Mouse (Mus musculus) ES-E14 (cell line): ENCODE measurements around the gene Ssna1. TPM values are rescaled to one million over a fixed set of nuclear protein-coding genes. Genes with fewer than 3 reads are reported as not detected.

ENCODE experiments used
- DNase-seq: peaks from one replicate; pipeline ENCODE4 v3.0.0-alpha.2; 2013; ENCODE audit warnings: low read depth, low spot score
- H3K27ac ChIP-seq: 2 replicates; pipeline ENCODE4 v1.5.1; 2012; ENCODE audit warnings: low read depth, mild to moderate bottlenecking, low read length, moderate library complexity, mixed read lengths; ENCODE audit not compliant: poor library complexity, insufficient read depth, severe bottlenecking
- H3K36me3 ChIP-seq: 2 replicates; pipeline ENCODE4 v1.6.1; 2012; ENCODE audit warnings: mild to moderate bottlenecking, low read length, moderate library complexity, mixed read lengths; ENCODE audit not compliant: control insufficient read depth, poor library complexity, insufficient read depth, severe bottlenecking
- H3K4me1 ChIP-seq, 2 experiments: fragments of 150-350 bp in 1 of 2; sonication (generic) in 1 of 2; 2 replicates each; pipeline ENCODE4 v1.6.1; 2012; ENCODE audit warnings: low read length in 2 of 2, mild to moderate bottlenecking in 1 of 2, mixed read lengths in 1 of 2; ENCODE audit not compliant: control insufficient read depth in 2 of 2, insufficient read depth in 2 of 2, poor library complexity in 1 of 2
- H3K4me3 ChIP-seq, 2 experiments: fragments of 150-350 bp in 1 of 2; sonication (generic) in 1 of 2; 2 replicates each; pipeline ENCODE4 v1.5.1; 2012; ENCODE audit warnings: low read length in 2 of 2, low read depth in 1 of 2, mild to moderate bottlenecking in 1 of 2, mixed read lengths in 1 of 2; ENCODE audit not compliant: insufficient read depth in 1 of 2, poor library complexity in 1 of 2, severe bottlenecking in 1 of 2
- H3K9ac ChIP-seq: 2 replicates; pipeline ENCODE4 v1.6.1; 2012; ENCODE audit warnings: low read depth, mild to moderate bottlenecking, low read length, mixed read lengths; ENCODE audit not compliant: poor library complexity, insufficient read depth, severe bottlenecking
- H3K9me3 ChIP-seq: fragments of 150-350 bp; sonication (generic); 2 replicates; pipeline ENCODE4 v1.6.1; 2012; ENCODE audit warnings: low read depth, mild to moderate bottlenecking, low read length; ENCODE audit not compliant: control insufficient read depth, insufficient read depth
- CHD2 ChIP-seq: IDR thresholded peaks from 2 replicates; pipeline ENCODE4 v1.6.1; 2014; ENCODE audit warnings: mild to moderate bottlenecking, low read depth, low read length, inconsistent platforms
- HCFC1 ChIP-seq: IDR thresholded peaks from 2 replicates; pipeline ENCODE4 v1.6.1; 2012; ENCODE audit warnings: low read length, inconsistent platforms, borderline replicate concordance; ENCODE audit not compliant: insufficient read depth
- MAFK ChIP-seq: IDR thresholded peaks from 2 replicates; pipeline ENCODE4 v1.6.1; 2014; ENCODE audit warnings: mild to moderate bottlenecking, low read depth, low read length, inconsistent platforms; ENCODE audit not compliant: insufficient read depth
- ZC3H11A ChIP-seq: IDR thresholded peaks from 2 replicates; pipeline ENCODE4 v1.6.1; 2012; ENCODE audit warnings: low read depth, mild to moderate bottlenecking, inconsistent platforms, low read length, borderline replicate concordance
- ZNF384 ChIP-seq: IDR thresholded peaks from 2 replicates; pipeline ENCODE4 v1.6.1; 2012; ENCODE audit warnings: low read depth, low read length, inconsistent platforms
- in situ Hi-C, 2 experiments: fragments of 600-800 bp; cut with MboI; formaldehyde crosslinking; loops; one replicate each; pipeline ENCODE4 v1.15.1; 2025; ENCODE audit warnings: low sequenced_read_pairs in 2 of 2, inconsistent platforms in 1 of 2; ENCODE audit not compliant: unreplicated experiment in 2 of 2
- total RNA-seq: library from RNA; depleted of rRNA; stranded (reverse); fragments of 300-350 nt; gene quantifications from 2 replicates; pipeline ENCODE4 v1.2.3, GENCODE M21; 2012

Gene Ssna1
- total RNA-seq, 1 experiment = 70.6 TPM

DNA sequence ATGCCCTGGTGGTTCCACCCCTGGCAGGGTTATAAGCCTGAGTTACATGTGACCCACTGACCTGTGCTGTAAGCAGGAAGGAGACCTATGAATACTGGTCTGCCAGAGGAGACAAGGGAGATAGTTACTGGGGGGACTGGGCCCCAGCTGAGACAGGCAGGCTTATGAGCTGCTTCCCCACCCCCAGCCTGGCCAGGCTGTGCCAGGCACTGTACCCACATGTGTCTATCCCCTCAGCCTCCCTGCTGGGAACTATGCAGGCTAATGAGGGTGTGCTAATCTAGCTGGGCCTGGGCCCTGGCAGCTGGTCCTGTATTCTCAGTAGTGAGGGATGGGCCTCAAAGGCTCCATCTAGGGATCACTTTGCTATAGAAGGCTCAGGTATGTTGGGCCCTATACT lies 5.0 kb downstream of the Ssna1 start:
- Histone ChIP-seq H3K9me3 (no peaks in the 10 kb centered on the region), H3K36me3 (peaks cover 15% of the 10 kb centered on the region), H3K4me3 (no peak overlapping the region), H3K27ac (no peak overlapping the region), H3K9ac (0 out of 2 replicates have a peak overlapping the region, but pooled peaks have one; percentile 6), H3K4me1 (peaks cover 0 to 14% of the 10 kb centered on the region in 2 experiments; a peak in 2 of 4 replicates)
- TF ChIP-seq ZNF384 = no peak
- no peak for TF ChIP-seq HCFC1
- TF ChIP-seq ZC3H11A = no peak
- no peak for TF ChIP-seq CHD2
- TF ChIP-seq MAFK = no peak
- no peak for DNase-seq
- in situ Hi-C loops = no loop called here

DNA sequence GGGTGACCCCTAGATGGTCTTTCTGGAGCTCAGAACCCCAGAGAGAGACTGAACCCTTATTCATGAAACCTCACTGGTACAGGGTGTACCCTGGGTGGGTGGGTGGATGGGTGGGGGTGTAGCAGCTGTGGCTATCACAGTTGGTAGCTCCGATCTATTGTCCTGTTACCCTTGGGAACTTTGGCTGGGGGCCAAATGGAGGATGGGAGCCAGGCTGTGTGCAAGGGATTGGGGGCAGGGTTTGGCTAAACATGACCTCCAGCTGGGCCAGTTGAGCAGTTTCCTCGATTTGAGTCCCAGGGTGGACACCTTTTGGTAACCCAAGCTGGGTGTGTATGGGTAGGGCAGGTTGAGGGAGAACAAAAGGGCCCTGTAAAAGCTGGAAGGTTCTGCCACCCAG lies 5.5 kb downstream of the Ssna1 start:
- no peak for TF ChIP-seq ZC3H11A
- no peak for TF ChIP-seq ZNF384
- TF ChIP-seq HCFC1 = no peak
- no peak for TF ChIP-seq MAFK
- no peak for TF ChIP-seq CHD2
- Histone ChIP-seq H3K27ac (no peak overlapping the region), H3K36me3 (peaks cover 15% of the 10 kb centered on the region), H3K9me3 (no peaks in the 10 kb centered on the region), H3K4me3 (no peak overlapping the region; a peak in 1 of 4 replicates), H3K4me1 (peaks cover 0 to 14% of the 10 kb centered on the region in 2 experiments; a peak in 2 of 4 replicates), H3K9ac (no peak overlapping the region)
- no peak for DNase-seq
- in situ Hi-C loops = no loop called here

GRCm38 (mm10) chr2:25265897-25266656 lies 6.2 kb downstream of the Ssna1 start:
- in situ Hi-C loops = no loop called here
- Histone ChIP-seq H3K4me3 (peak overlapping the region in 1 of 2 experiments; percentile 4; a peak in 1 of 4 replicates), H3K36me3 (peaks cover 15% of the 10 kb centered on the region), H3K9me3 (no peaks in the 10 kb centered on the region), H3K4me1 (peaks cover 0 to 12% of the 10 kb centered on the region in 2 experiments; a peak in 2 of 4 replicates), H3K9ac (0 out of 2 replicates have a peak overlapping the region, but pooled peaks have one; percentile 14), H3K27ac (no peak overlapping the region)
- no peak for TF ChIP-seq MAFK
- TF ChIP-seq CHD2 = no peak
- TF ChIP-seq ZC3H11A = no peak
- TF ChIP-seq ZNF384 = no peak
- TF ChIP-seq HCFC1 = no peak
- no peak for DNase-seq

DNA sequence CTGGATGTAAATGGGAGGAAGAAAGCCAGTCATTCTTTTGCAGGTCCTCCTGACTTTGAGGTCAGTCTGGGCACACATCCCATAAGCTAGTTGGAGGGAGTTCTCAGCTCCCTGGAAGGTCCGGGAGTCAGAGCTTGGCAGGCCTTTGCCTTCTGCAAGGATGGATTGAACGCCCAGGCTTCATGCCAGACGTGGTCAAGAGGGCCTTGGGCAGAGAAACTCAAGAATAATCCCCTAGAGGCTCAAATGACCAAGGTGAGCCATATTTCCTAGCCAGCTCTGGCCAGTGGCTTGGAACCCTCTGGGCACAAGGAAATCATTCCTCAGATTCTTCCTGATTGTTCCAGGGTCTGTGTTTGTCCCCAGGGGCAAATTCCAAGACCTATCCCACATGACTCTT lies 7.4 kb downstream of the Ssna1 start:
- no peaks in the 10 kb centered on the region for H3K9me3 ChIP-seq
- no peak for DNase-seq
- H3K36me3 ChIP-seq = peaks cover 10% of the 10 kb centered on the region; the same call in 1 of the 2 replicates
- no peak overlapping the region for H3K27ac ChIP-seq
- in situ Hi-C loops = no loop called here
- H3K4me3 ChIP-seq = no peak overlapping the region; a peak in 1 of 4 replicates
- H3K4me1 ChIP-seq = peaks cover 0 to 12% of the 10 kb centered on the region in 2 experiments; a peak in 1 of 4 replicates
- no peak overlapping the region for H3K9ac ChIP-seq
- no peak for TF ChIP-seq ZC3H11A
- TF ChIP-seq CHD2 = no peak
- no peak for TF ChIP-seq HCFC1
- TF ChIP-seq MAFK = no peak
- no peak for TF ChIP-seq ZNF384
